Mouse (Mus musculus) heart, postnatal 0 days (tissue): ENCODE measurements around the gene Nebl. TPM values are rescaled to one million over a fixed set of nuclear protein-coding genes. Genes with fewer than 3 reads are reported as not detected.

Source experiments
- ATAC-seq: fragments of 200-750 bp; cut with Nextera tagmentation; 2 replicates; pipeline ENCODE4 v1.8.0; 2017; ENCODE audit warnings: low read depth, moderate number of reproducible peaks, moderate library complexity; ENCODE audit not compliant: insufficient read depth
- DNase-seq: peaks from one replicate; pipeline ENCODE4 v3.0.0-alpha.2; 2016; ENCODE audit warnings: low spot score
- H3K27ac ChIP-seq: fragments of 300-500 bp; sonication (generic); 2 replicates; pipeline ENCODE4 v1.5.1; 2014; ENCODE audit warnings: low read depth, mild to moderate bottlenecking
- H3K27me3 ChIP-seq: fragments of 300-500 bp; sonication (generic); 2 replicates; pipeline ENCODE4 v1.6.1; 2014; ENCODE audit warnings: low read length, mixed read lengths; ENCODE audit not compliant: control insufficient read depth, insufficient read depth
- H3K36me3 ChIP-seq: fragments of 300-500 bp; sonication (generic); replicated peaks from 2 replicates; pipeline ENCODE4 v1.6.1; 2014; ENCODE audit warnings: low read length, mixed read lengths; ENCODE audit not compliant: control insufficient read depth, insufficient read depth
- H3K4me1 ChIP-seq: fragments of 300-500 bp; sonication (generic); 2 replicates; pipeline ENCODE4 v1.6.1; 2014; ENCODE audit warnings: antibody characterized with exemption; ENCODE audit not compliant: control insufficient read depth, insufficient read depth
- H3K4me2 ChIP-seq: fragments of 300-500 bp; sonication (generic); 2 replicates; pipeline ENCODE4 v1.6.1; 2014; ENCODE audit warnings: low read depth, mild to moderate bottlenecking, low read length, moderate library complexity
- H3K4me3 ChIP-seq: fragments of 300-500 bp; sonication (generic); 2 replicates; pipeline ENCODE4 v1.5.1; 2014; ENCODE audit warnings: low read depth, low read length
- H3K9ac ChIP-seq: fragments of 300-500 bp; sonication (generic); replicated peaks from 2 replicates; pipeline ENCODE4 v1.6.1; 2014; ENCODE audit warnings: low read depth, low read length, mixed read lengths
- H3K9me3 ChIP-seq: fragments of 300-500 bp; sonication (generic); replicated peaks from 2 replicates; pipeline ENCODE4 v1.6.1; 2016; ENCODE audit warnings: low read length; ENCODE audit not compliant: control insufficient read depth
- CTCF ChIP-seq: IDR thresholded peaks from 2 replicates; pipeline ENCODE4 v1.5.1; 2016; ENCODE audit warnings: antibody characterized with exemption, control low read depth, low read depth
- EP300 ChIP-seq: IDR thresholded peaks from 2 replicates; pipeline ENCODE4 v1.6.1; 2016; ENCODE audit warnings: antibody characterized with exemption, low read depth
- WGBS: fragments of 180-500 bp; shearing (Covaris S2); extraction: QIAGEN DNeasy Blood & Tissue Kit; methylation state at CpG from one replicate; pipeline ENCODE4 v1.1.7; 2014; 5-methylcytosine and 5-hydroxymethylcytosine counted together
- polyA plus RNA-seq: library from polyadenylated mRNA; unstranded; fragments of >200 nt; fragmentation: Nextera tagmentation; extraction: Ambion mirVana; gene quantifications from 2 replicates; pipeline ENCODE4 v1.2.1, GENCODE M21; 2015
- total RNA-seq: library from RNA; depleted of rRNA; stranded (reverse); fragments of >200 nt; gene quantifications from 2 replicates; pipeline ENCODE4 v1.2.3, GENCODE M21; 2014; ENCODE audit warnings: low replicate concordance

The Nebl gene
- total and polyA plus RNA-seq, 2 experiments from 2014 or later: 184 to 292 TPM

GRCm38 (mm10) chr2:17365671-17366070 lies 365.6 kb downstream of the Nebl start:
- Histone ChIP-seq H3K9me3 (no peaks in the 10 kb centered on the region), H3K27ac (peak overlapping the region; percentile 47; the same call in 1 of the 2 replicates), H3K4me2 (no peak overlapping the region), H3K36me3 (peaks cover 32% of the 10 kb centered on the region), H3K9ac (no peak overlapping the region), H3K4me1 (peaks cover 12% of the 10 kb centered on the region; the same call in 1 of the 2 replicates), H3K4me3 (no peak overlapping the region), H3K27me3 (no peaks in the 10 kb centered on the region)
- ATAC-seq: no peak
- DNase-seq: no peak
- TF ChIP-seq EP300: no peak
- TF ChIP-seq CTCF: no peak
- WGBS: 29% methylated on average over 5 of the region's 5 CpGs

GRCm38 (mm10) chr2:17364971-17365548 lies 366.2 kb downstream of the Nebl start:
- H3K27ac ChIP-seq: peak overlapping the region; percentile 47; the same call in 1 of the 2 replicates

GRCm38 (mm10) chr2:17363337-17364216 lies 367.7 kb downstream of the Nebl start:
- no peak overlapping the region for H3K9ac ChIP-seq
- no peaks in the 10 kb centered on the region for H3K9me3 ChIP-seq
- peak overlapping the region; percentile 54; the same call in 1 of the 2 replicates for H3K27ac ChIP-seq
- peaks cover 27% of the 10 kb centered on the region for H3K36me3 ChIP-seq
- H3K4me3 ChIP-seq: no peak overlapping the region
- H3K27me3 ChIP-seq: no peaks in the 10 kb centered on the region
- peaks cover 12% of the 10 kb centered on the region; the same call in 1 of the 2 replicates for H3K4me1 ChIP-seq
- WGBS: 60% methylated on average over 12 of the region's 12 CpGs
- ATAC-seq (no peak), DNase-seq (no peak)
- TF ChIP-seq EP300 (no peak), CTCF (no peak)
- H3K4me2 ChIP-seq: peak overlapping the region; percentile 18; the same call in 1 of the 2 replicates

More at GRCm38 (mm10) chr2:17364971-17365548, 366.2 kb downstream of the Nebl start:
- no peaks in the 10 kb centered on the region for H3K27me3 ChIP-seq
- no peak for TF ChIP-seq CTCF
- TF ChIP-seq EP300: no peak
- 64% methylated on average over 6 of the region's 6 CpGs for WGBS
- H3K36me3 ChIP-seq: peaks cover 27% of the 10 kb centered on the region
- DNase-seq (no peak), ATAC-seq (no peak)
- no peak overlapping the region; the same call in 1 of the 2 replicates for H3K4me2 ChIP-seq
- no peaks in the 10 kb centered on the region for H3K9me3 ChIP-seq
- no peak overlapping the region for H3K4me3 ChIP-seq
- H3K4me1 ChIP-seq: peaks cover 12% of the 10 kb centered on the region; the same call in 1 of the 2 replicates
- H3K9ac ChIP-seq: no peak overlapping the region

GRCm38 (mm10) chr2:17362181-17362580 lies 369.1 kb downstream of the Nebl start:
- Histone ChIP-seq H3K27ac (no peak overlapping the region), H3K4me2 (no peak overlapping the region), H3K4me1 (peaks cover 12% of the 10 kb centered on the region; the same call in 1 of the 2 replicates), H3K27me3 (no peaks in the 10 kb centered on the region), H3K9me3 (no peaks in the 10 kb centered on the region), H3K4me3 (no peak overlapping the region), H3K36me3 (peaks cover 22% of the 10 kb centered on the region), H3K9ac (no peak overlapping the region)
- ATAC-seq: no peak
- DNase-seq: no peak
- TF ChIP-seq CTCF (no peak), EP300 (no peak)
- 83% methylated on average over 1 of the region's 1 CpGs for WGBS

GRCm38 (mm10) chr2:17344643-17345042 lies 386.6 kb downstream of the Nebl start:
- H3K9me3 ChIP-seq: no peaks in the 10 kb centered on the region
- H3K27me3 ChIP-seq: no peaks in the 10 kb centered on the region
- WGBS: 98% methylated on average over 1 of the region's 1 CpGs
- ATAC-seq: no peak
- no peak for TF ChIP-seq CTCF
- H3K4me1 ChIP-seq: no peaks in the 10 kb centered on the region
- H3K4me3 ChIP-seq: no peak overlapping the region
- no peak overlapping the region for H3K4me2 ChIP-seq
- H3K36me3 ChIP-seq: peaks cover 29% of the 10 kb centered on the region
- no peak overlapping the region for H3K27ac ChIP-seq
- no peak overlapping the region for H3K9ac ChIP-seq
- DNase-seq: no peak
